Comparison of ENCODE assay signal across 26 mouse cellular contexts in the genomic region with DNA sequence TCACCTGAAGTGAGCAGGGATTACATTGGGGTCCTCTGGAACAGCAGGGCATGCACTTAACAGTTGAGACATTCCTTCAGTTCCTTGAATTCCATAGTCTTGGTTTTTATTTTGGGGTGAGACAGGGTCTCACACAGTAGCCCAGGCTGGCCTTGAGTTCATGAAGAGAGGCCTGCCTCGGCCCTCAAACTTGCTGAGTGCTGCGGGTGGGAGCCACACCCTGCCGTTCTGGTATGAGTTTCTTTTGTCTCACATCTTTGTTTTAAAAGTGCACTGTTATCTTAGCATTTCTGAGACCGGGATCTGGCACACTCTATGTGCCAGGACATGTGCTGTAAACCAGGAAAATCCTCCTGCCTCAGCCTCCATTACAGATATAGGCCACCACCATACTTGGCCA.
"Had no signal": no experiment of that assay in that cellular context is flagged by ENCODE, and none has a peak within 500 bp of the region (broad histone marks: within the 10 kb centered on the region; RNA-seq: fewer than 3 reads in every experiment).

No protein-coding gene starts in this region.

- H3K36me3 ChIP-seq: heart, embryonic 10.5 days; heart, embryonic 13.5 days; heart, embryonic 15.5 days; hindbrain, embryonic 13.5 days; intestine, embryonic 15.5 days; limb, embryonic 13.5 days; limb, embryonic 15.5 days; liver, embryonic 12.5 days had no signal

- H3K9me3 ChIP-seq: heart, embryonic 10.5 days; heart, embryonic 13.5 days; heart, embryonic 15.5 days; hindbrain, embryonic 13.5 days; intestine, embryonic 15.5 days; limb, embryonic 13.5 days; limb, embryonic 15.5 days; liver, embryonic 12.5 days had no signal

- H3K4me2 ChIP-seq: heart, embryonic 13.5 days; heart, embryonic 15.5 days; hindbrain, embryonic 13.5 days; intestine, embryonic 15.5 days; limb, embryonic 13.5 days; limb, embryonic 15.5 days; liver, embryonic 12.5 days had no signal

- DNase-seq: gastrocnemius, adult 2 months; gastrocnemius, postnatal 14 days; gastrocnemius, postnatal 36 days; heart, adult 18-20 months; heart, postnatal 14 days; heart, postnatal 36 days; kidney, adult 18-20 months; kidney, adult 8-10 months; kidney, postnatal 10 days; kidney, postnatal 25 days; kidney, postnatal 4 days; left cerebral cortex, postnatal 4 days had no signal

- H3K27me3 ChIP-seq: heart, embryonic 13.5 days; heart, embryonic 15.5 days; hindbrain, embryonic 13.5 days; intestine, embryonic 15.5 days; limb, embryonic 13.5 days; limb, embryonic 15.5 days; liver, embryonic 12.5 days had no signal

- H3K9ac ChIP-seq: heart, embryonic 13.5 days; heart, embryonic 15.5 days; hindbrain, embryonic 13.5 days; intestine, embryonic 15.5 days; limb, embryonic 13.5 days; limb, embryonic 15.5 days; liver, embryonic 12.5 days; liver, embryonic 14.5 days had no signal

- H3K4me1 ChIP-seq: heart, embryonic 13.5 days; heart, embryonic 15.5 days; hindbrain, embryonic 13.5 days; intestine, embryonic 15.5 days; limb, embryonic 13.5 days; limb, embryonic 15.5 days had no signal

- ATAC-seq: hindbrain, embryonic 16.5 days; inflammation-experienced regulatory T-cells, adult 6 months; intestine, embryonic 15.5 days; intestine, postnatal 0 days had no signal

- H3K27ac ChIP-seq: gastrocnemius, adult 2 months; heart, embryonic 10.5 days; heart, embryonic 13.5 days; heart, embryonic 15.5 days; hindbrain, embryonic 13.5 days; intestine, embryonic 15.5 days; layer of hippocampus, adult 2 months; left cerebral cortex, adult 2 months; limb, embryonic 13.5 days; limb, embryonic 15.5 days; liver, embryonic 12.5 days; liver, embryonic 14.5 days had no signal

- H3K4me3 ChIP-seq: gastrocnemius, adult 2 months; heart, embryonic 10.5 days; heart, embryonic 13.5 days; heart, embryonic 15.5 days; hindbrain, embryonic 13.5 days; intestine, embryonic 15.5 days; layer of hippocampus, adult 2 months; left cerebral cortex, adult 2 months; limb, embryonic 13.5 days; limb, embryonic 15.5 days; liver, embryonic 12.5 days had no signal
